Mouse (Mus musculus) frontal cortex, adult (tissue): ENCODE results near the gene Mllt6.
"Not testable (repeated sequence)": the region's sequence is repeated elsewhere in the genome, so short reads cannot be mapped to it uniquely, and the experiment has no call there.

ENCODE experiments used
- ATAC-seq: cut with Nextera tagmentation; 2 replicates; pipeline ENCODE4 v1.9.2; 2017; ENCODE audit warnings: mild to moderate bottlenecking, moderate library complexity, mixed read lengths; ENCODE audit not compliant: low TSS enrichment

Gene Mllt6

DNA sequence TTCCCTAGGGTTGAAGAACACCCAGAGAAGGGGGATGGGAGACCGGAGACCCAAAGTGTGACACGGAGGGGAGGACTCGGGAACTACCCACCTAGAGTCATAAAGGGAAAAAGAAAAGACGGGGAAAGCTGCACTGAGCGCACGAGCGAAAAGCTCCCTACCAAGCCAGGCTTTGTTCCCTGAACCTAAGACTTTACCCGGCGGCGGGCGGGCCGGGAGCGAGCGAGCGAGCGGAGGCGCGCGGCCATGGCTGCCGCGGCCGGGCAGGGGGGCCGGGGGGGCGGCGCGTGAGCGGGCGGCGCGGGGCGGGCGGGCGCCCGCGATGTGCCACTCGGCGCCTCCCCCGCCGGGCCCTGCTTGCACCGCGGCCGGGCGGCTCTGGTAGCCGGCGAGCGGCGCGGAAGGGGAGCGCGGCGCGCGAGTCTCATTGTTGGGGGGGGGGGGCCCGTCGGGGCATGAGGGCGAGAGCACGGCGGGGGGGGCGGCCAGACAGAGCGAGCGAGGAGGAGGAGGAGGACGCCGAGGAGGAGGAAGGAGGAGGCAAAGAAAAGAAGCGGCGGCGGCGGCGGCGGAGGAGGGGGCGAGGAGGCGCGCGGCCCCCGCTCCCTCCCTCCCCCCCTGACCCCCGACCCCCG lies at the start of gene Mllt6:
TSS of gene Mllt6 (plus strand) at position 522 of the 635 bp plus-strand sequence.
- ATAC-seq: peak; percentile 66

DNA sequence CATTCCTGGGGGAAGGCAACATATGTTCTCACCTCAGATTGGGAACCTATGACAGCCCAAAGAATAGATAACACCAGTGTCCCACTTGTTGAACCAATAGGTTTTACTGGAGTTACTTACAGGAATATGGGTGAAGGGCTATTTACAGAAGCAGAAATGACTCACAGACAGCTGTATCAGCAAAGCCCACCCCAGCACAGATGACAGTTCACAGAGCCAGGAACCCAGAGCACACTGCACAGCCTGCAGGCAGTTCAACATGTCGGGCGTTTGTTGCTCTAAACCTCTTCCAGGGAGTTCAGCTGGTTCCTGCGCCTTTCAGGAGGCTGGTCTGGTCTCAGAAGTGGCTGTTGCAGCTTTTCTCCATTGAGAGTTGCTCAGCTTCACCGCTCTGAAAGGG lies 47.9 kb upstream of the Mllt6 start:
- ATAC-seq: no peak

- 0 out of 2 replicates have a peak, but pooled peaks have one; percentile 32 for ATAC-seq
Observed at GRCm38 (mm10) chr11:97618368-97618767, 44.8 kb upstream of the Mllt6 start.

DNA sequence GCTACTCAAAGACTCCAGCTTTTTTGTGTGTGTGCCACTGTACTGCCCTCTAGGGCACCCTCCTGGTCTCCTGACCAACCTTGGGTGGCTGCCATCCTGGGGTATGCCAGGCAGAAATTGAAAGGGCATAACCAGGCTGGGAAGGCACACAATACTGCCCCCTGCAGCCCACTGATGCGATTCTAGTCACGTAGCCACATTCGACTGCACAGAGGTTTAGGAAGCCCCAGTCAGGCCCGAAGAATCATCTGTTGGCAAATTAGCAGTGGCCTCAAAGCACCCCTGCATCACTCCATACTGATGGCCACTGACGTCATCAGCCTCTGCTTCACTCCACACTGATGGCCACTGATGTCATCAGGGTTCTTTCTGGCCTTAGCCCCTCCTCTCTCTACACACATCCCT lies 43.8 kb upstream of the Mllt6 start:
- ATAC-seq: peak; percentile 54

- ATAC-seq: 0 out of 2 replicates have a peak, but pooled peaks have one; percentile 32
Observed at GRCm38 (mm10) chr11:97622440-97622839, 40.8 kb upstream of the Mllt6 start.

DNA sequence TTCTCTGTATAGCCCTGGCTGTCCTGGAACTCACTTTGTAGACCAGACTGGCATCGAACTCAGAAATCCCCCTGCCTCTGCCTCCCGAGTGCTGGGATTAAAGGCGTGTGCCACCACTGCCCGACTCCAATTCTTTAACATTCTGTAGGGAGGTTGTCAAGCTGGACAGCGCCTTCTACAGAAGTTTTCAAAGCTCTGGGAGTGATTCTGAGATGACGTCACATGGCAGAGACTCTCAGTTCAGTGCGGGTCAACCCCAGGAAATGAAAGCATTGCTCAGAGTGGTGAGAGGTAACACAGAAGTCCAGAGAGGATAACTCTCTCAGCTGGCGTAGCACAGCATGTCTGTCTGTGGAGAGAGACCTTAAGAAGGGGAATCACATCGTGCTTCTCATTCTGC lies 40.0 kb upstream of the Mllt6 start:
- no peak for ATAC-seq

DNA sequence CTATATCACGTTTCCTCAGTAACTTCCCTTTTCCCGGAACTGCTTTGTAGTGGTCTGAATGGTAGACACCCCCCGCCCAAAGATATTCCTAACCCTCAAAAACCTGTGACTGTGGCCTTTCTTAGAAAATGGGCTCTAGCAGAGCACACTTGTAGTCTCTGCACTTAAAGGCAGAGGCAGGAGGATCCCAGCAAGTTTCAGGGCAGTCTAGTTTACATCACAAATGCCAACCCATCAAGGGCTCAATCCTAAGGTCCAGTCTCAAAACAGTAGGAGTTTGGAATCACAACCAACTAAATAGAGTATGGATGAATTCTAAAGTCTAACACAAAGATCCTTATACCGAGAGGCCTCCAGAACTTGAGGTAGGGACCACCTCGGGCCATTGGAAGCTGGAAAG lies 37.7 kb upstream of the Mllt6 start:
- ATAC-seq: no peak

DNA sequence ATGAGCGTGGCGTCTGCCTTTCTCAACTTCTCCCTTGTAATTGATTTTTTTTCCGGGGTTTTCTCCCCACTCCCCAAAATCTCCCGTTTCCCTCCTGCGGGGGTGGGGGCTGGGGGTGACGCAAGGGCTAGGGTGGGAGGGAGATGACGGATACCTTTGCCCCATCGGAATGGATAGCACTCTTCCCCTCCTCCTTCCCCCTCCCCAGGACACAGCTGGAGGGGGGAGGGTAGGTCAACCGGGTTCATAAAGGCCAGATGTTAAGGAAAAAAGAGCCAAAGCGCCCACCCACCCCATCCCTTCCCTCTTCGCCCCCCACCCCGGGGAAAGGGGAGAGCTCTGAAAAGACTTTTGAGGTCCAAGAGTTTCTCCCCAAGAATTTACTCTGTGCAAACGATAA lies 36.8 kb upstream of the Mllt6 start:
- ATAC-seq: no peak

DNA sequence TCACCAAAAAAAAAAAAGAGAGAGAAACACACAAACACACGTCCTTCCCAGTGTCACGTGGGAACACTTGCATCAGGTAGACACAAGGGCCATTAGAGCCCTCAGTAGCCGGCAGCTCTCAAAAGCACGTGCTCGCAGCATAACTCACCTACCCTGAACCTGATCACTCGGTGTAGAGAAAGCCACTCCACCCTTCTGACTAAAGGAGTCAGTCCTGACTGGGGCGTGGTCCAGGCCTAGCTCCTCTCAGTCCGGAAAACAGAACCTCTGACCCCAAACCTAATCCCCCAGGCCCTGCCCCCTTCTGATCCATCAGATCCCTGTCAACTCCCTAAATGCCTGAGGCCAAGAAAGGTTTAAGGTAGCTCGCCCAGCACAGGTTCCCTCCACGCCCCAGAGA lies 36.4 kb upstream of the Mllt6 start:
- no peak for ATAC-seq

DNA sequence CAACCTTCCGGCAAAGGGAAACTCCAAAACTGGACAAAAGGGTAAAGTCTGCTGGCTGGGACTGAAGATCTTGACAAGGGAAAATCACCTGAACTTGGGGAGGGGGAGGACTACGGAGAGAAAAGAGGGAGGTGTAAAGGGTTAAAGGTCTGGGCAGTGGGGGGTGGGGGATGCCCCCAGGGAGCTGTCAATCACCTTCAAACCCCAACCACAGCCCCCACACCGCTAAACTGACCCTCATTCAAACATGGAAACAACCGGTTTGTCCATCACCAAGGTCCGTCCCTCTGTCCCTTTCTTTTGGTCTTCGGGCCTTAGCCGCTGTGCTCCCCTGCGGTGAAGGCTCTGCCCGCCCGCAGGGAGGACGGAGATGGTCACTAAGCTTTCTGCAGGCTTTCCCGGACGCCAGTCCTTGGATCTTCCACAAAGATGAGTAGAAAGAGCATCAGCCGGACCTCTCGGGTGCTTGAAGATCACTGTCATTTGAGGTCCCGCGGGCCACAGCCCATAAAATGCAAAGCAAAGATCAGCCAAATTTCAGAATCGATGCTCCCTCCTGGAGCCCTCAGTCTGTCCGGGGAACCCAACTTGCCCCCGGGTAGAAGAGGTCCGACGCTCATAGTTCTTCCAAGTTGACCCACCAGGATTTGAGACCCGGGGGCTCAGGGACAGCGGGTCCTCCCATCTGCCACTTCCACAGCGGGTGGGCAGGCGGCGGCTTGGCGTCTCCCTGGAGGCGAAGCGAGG lies 35.5 kb upstream of the Mllt6 start:
- no peak for ATAC-seq

DNA sequence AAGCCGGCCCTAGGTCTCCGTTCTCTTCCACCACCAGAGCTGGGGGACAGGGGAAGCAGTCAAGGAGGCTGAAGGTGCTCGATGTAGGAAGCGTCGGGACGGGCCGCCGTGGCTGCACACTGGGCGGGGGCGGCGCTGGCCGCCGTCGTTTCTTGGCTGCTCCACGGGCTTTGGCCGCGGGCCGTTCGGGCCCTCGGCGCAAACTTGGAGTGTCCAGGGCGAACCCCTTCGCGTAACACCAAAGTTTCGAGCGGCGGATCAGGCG lies 35.0 kb upstream of the Mllt6 start:
- ATAC-seq: no peak

DNA sequence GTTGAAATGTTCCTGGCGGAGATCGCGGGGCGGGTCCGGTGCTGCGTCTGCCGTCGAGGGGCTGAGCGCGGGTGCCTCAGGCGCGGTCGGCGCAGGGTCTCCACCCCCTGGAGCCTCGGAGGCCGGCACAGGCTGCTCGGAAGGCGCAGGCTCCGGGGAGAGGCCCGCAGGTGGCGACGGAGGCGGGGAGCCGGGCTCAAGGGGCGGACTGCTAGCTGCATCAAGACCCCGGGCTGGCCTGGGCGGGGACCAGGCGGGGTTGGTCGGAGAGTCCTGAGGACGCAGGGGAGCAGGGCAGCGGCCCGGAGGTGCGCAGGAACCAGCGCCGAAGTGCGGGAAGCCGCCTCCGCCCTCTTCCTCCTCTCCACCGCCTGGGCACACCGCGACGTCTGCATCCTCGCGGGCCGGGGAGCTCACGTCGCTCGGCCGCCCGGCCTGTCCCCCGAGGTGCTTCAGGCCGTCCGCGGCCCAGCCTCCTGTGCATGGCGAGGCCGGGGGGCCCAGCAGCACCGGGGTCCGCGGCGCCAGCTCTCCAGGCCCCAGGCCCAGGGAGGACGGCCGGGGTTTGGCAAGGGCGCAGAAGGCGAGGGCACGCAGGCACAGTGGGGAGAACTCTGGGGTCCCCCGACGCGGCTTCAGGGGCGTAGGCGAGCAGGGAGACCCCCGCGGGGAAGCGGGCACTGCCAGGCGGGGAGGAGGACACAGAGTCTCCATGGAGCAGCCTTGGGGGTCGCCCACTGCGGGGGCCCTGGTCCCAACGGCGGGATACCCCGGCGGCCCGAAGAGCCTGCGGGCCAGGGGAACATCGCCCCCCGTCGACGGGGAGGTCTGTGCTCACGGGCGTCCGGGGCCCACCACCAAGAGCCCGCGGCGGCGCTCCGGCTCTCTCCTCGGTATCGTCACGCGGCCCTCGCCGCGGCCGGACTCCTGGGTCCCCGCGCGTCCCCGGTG lies 34.4 kb upstream of the Mllt6 start:
- ATAC-seq: no peak; the same call in 1 of the 2 replicates

- peak; percentile 77 for ATAC-seq
Observed at GRCm38 (mm10) chr11:97629576-97629975, 33.6 kb upstream of the Mllt6 start, which contains the start of gene Epop. Gene Epop (minus strand): TSS chr11:97629702.

GRCm38 (mm10) chr11:97631046-97631445 lies 32.2 kb upstream of the Mllt6 start:
- ATAC-seq: no peak

- peak; percentile 62 for ATAC-seq
Observed at GRCm38 (mm10) chr11:97631500-97631899, 31.7 kb upstream of the Mllt6 start.

DNA sequence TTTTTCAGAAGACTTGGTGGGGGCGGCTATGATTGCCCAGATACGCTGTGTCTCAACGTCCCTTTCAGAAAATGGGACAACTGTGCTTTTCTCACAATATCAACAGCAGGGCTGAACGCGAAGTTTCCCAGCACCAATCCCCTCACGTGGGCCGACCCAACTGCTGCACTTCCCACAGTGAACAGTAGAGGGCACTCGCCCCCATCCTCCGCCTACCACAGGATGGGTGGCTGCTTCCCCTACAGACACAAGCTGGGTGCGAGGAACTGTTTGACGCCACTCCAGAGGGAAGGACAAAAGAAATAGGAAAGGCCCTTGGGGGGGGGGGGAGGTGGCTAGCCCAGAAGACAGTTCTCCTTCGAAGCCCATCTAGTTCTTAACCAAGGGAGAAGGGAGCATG lies 31.3 kb upstream of the Mllt6 start:
- ATAC-seq: peak; percentile 50

DNA sequence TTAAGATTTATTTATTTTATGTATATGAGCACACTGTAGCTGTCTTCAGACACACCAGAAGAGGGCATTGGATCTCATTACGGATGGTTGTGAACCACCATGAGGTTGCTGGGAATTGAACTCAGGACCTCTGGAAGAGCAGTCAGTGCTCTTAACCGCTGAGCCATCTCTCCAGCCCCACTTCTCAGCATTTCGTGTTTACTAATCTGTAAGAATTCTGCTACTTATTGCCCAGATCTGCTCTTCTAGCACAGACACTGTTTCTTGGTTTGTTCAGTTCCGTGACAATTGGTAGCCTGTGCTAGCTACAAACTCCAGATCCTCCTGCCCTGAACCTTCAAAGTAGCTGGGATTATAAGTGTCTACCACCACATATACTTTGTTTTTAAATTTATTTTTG lies 30.8 kb upstream of the Mllt6 start:
- ATAC-seq: not testable (repeated sequence)

- ATAC-seq: no peak
Observed at GRCm38 (mm10) chr11:97635468-97636019, 27.7 kb upstream of the Mllt6 start.

- peak; percentile 96 for ATAC-seq
Observed at GRCm38 (mm10) chr11:97641668-97642067, 21.5 kb upstream of the Mllt6 start.

- ATAC-seq: no peak
Observed at GRCm38 (mm10) chr11:97642746-97643145, 20.5 kb upstream of the Mllt6 start.

DNA sequence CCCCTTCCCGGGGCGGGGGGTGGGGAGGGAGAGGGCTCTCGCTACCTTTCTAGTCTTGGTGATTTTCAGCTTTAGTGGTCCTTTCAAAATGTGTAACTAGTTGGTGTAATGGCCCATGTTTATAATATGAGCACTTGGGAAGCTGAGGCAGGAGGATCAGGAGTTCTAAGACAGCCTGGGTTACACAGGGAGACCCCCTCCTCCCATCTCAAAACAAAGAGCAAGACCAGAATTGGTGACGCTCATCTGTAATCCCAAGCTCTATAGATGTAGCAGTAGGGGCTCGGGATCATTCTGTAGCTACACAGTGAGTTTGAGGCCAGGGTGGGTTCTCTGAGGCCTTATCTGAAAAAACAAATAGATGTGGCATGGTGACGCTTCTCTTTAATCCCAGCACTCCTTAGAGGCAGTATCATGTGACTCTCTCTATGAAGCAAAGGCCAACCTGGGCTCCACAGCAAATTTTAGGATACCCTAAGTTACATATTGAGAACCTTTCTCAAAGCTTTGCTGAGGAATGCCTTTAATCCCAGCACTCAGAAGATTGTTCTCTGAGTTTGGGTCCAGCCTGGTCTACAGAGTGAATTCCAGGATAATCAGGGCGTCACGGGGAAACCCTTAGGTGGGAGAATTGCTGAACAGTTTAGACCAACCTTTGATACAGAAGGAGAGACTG lies 19.7 kb upstream of the Mllt6 start:
- no peak for ATAC-seq

DNA sequence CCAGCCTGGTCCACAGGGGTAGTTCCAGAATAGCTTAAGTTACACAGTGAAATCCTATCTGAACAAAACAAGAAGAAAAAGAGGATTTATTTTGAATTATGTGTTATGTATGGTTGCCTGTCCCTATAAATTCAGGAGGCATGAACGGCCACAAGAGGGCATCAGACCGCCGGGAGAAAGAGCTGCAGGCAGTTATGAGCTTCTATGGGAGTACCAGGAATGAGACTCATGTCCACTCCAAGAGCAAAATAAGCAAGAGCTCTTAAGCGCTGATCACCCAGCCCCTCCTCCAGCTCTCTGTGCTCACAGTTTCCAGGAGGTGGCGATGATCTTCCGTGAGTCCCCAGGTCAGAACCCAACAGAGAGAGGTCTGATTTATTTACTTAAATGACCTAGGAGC lies 18.4 kb upstream of the Mllt6 start:
- no peak for ATAC-seq
